Comparison of ENCODE assay signal across 17 mouse cellular contexts in genomic region chr2:38220687-38221435, GRCm38 (mm10).
DNase-seq lines count a peak whose midpoint lies in the region; ATAC-seq and TF ChIP-seq lines count a peak whose summit lies in the region.
"Had no signal": no experiment of that assay in that cellular context is flagged by ENCODE, and none has a peak within 500 bp of the region (broad histone marks: within the 10 kb centered on the region; RNA-seq: fewer than 3 reads in every experiment).

No protein-coding gene starts in this region.

- H3K79me2 ChIP-seq in liver, adult 2 months (ENCODE audit: control insufficient read depth, insufficient read depth, low read length), result peaks cover 12% of the 10 kb centered on the region; the same call in 1 of the 2 replicates

- H3K9me3 ChIP-seq in forebrain, embryonic 12.5 days, result no peaks in the 10 kb centered on the region
- H3K9me3 ChIP-seq in heart, embryonic 11.5 days (replicated peaks; ENCODE audit: control insufficient read depth, low read length), result no peaks in the 10 kb centered on the region
- H3K9me3 ChIP-seq: intestine, embryonic 15.5 days; limb, embryonic 10.5 days; neural tube, embryonic 12.5 days had no signal

- TF ChIP-seq CTCF in liver, adult 2 months (IDR thresholded peaks at IDR 0.05; ENCODE audit: low read depth, low read length), result no peak

- no peak overlapping the region for H3K4me2 ChIP-seq in forebrain, embryonic 12.5 days
- no peak overlapping the region for H3K4me2 ChIP-seq in heart, embryonic 11.5 days
- H3K4me2 ChIP-seq: intestine, embryonic 15.5 days; neural tube, embryonic 12.5 days had no signal

- H3K4me1 ChIP-seq in liver, adult 2 months (ENCODE audit: control insufficient read depth, insufficient read depth, low read length), result peaks cover 10% of the 10 kb centered on the region
- H3K4me1 ChIP-seq in brown adipose tissue, adult 24 weeks (ENCODE audit: control insufficient read depth, insufficient read depth, insufficient read length, low read length), result 0 out of 2 replicates have a peak, but pooled peaks cover 3% of the 10 kb centered on the region
- H3K4me1 ChIP-seq in forebrain, embryonic 12.5 days, result peaks cover 47% of the 10 kb centered on the region
- no peaks in the 10 kb centered on the region for H3K4me1 ChIP-seq in heart, embryonic 11.5 days (ENCODE audit: control insufficient read depth, insufficient read depth, low read length)
- H3K4me1 ChIP-seq: intestine, embryonic 15.5 days; neural tube, embryonic 12.5 days had no signal

- peak overlapping the region; percentile 35; the same call in 1 of the 2 replicates for H3K27ac ChIP-seq in liver, adult 2 months (replicated peaks; ENCODE audit: insufficient read depth, low read depth, low read length)
- peak overlapping the region; percentile 28 for H3K27ac ChIP-seq in brown adipose tissue, adult 24 weeks (replicated peaks; ENCODE audit: low read depth, low read length)
- H3K27ac ChIP-seq in forebrain, embryonic 12.5 days, result peak overlapping the region; percentile 68
- no peak overlapping the region for H3K27ac ChIP-seq in heart, embryonic 11.5 days (ENCODE audit: low read depth, low read length)
- H3K27ac ChIP-seq: heart, adult 2 months; intestine, embryonic 15.5 days; limb, embryonic 10.5 days; macrophage; neural tube, embryonic 12.5 days had no signal

- 26% methylated on average over 4 of the region's 4 CpGs for WGBS in liver, adult 2 months
- 3% methylated on average over 4 of the region's 4 CpGs for WGBS in forebrain, embryonic 12.5 days
- WGBS in heart, embryonic 11.5 days (ENCODE audit: insufficient replicate concordance), result 46% methylated on average over 4 of the region's 4 CpGs

- H3K4me3 ChIP-seq in liver, adult 2 months (ENCODE audit: insufficient read depth, low read depth, low read length), result no peak overlapping the region
- H3K4me3 ChIP-seq in brown adipose tissue, adult 24 weeks (ENCODE audit: insufficient read depth, low read depth, low read length), result no peak overlapping the region
- no peak overlapping the region for H3K4me3 ChIP-seq in forebrain, embryonic 12.5 days (replicated peaks)
- no peak overlapping the region for H3K4me3 ChIP-seq in heart, embryonic 11.5 days (ENCODE audit: low read depth, low read length)
- H3K4me3 ChIP-seq: heart, adult 2 months; intestine, embryonic 15.5 days; limb, embryonic 10.5 days; neural tube, embryonic 12.5 days had no signal

- no peak for TF ChIP-seq POLR2A in liver, adult 2 months (IDR thresholded peaks at IDR 0.05; ENCODE audit: extremely low read depth, insufficient read depth, low read length)

- H3K36me3 ChIP-seq in liver, adult 2 months (ENCODE audit: control insufficient read depth, insufficient read depth, low read length), result no peaks in the 10 kb centered on the region
- H3K36me3 ChIP-seq in forebrain, embryonic 12.5 days (replicated peaks), result no peaks in the 10 kb centered on the region
- no peaks in the 10 kb centered on the region for H3K36me3 ChIP-seq in heart, embryonic 11.5 days (ENCODE audit: control insufficient read depth, insufficient read depth, low read length)
- H3K36me3 ChIP-seq: intestine, embryonic 15.5 days; limb, embryonic 10.5 days; neural tube, embryonic 12.5 days had no signal

- H3K9ac ChIP-seq in liver, adult 2 months (ENCODE audit: low read depth, low read length), result no peak overlapping the region
- H3K9ac ChIP-seq in forebrain, embryonic 12.5 days, result no peak overlapping the region
- H3K9ac ChIP-seq in heart, embryonic 11.5 days (ENCODE audit: low read depth, low read length), result no peak overlapping the region
- H3K9ac ChIP-seq: intestine, embryonic 15.5 days; neural tube, embryonic 12.5 days had no signal

- peak; percentile 66 for DNase-seq in liver, adult 2 months (ENCODE audit: extremely low read depth, low read depth, low spot score)
- no peak for DNase-seq in liver
- peak; percentile 20 for DNase-seq in retina, embryonic 14.5 days (ENCODE audit: low spot score)
- DNase-seq: adrenal gland, postnatal 25 days; cerebellum, postnatal 36 days; heart, adult 2 months; heart, postnatal 10 days; kidney, postnatal 10 days; thymus, postnatal 14 days had no signal

- ATAC-seq in forebrain, embryonic 12.5 days (ENCODE audit: low FRiP score), result peak; percentile 85
- no peak for ATAC-seq in megakaryocyte progenitor cell, adult 5-6 weeks (replicated peaks; ENCODE audit: poor library complexity)
- ATAC-seq in heart, embryonic 11.5 days (replicated peaks; ENCODE audit: insufficient number of reproducible peaks, low FRiP score, low TSS enrichment), result no peak
- ATAC-seq: intestine, embryonic 15.5 days had no signal

- no peaks in the 10 kb centered on the region for H3K27me3 ChIP-seq in liver, adult 2 months (ENCODE audit: control insufficient read depth, insufficient read depth, low read length)
- peaks cover 11% of the 10 kb centered on the region; the same call in 1 of the 2 replicates for H3K27me3 ChIP-seq in forebrain, embryonic 12.5 days
- H3K27me3 ChIP-seq in heart, embryonic 11.5 days (ENCODE audit: control insufficient read depth, insufficient read depth, low read length), result no peaks in the 10 kb centered on the region
- H3K27me3 ChIP-seq: intestine, embryonic 15.5 days had no signal
